9 mouse cellular contexts compared by ENCODE assay signal in genomic region chr1:171698983-171699382, GRCm38 (mm10). TPM values are rescaled to one million over a fixed set of nuclear protein-coding genes. Genes with fewer than 3 reads are reported as not detected.
A peak's percentile ranks its signal among the peaks of the same experiment; 100 is the strongest.
DNase-seq lines count a peak whose midpoint lies in the region; ATAC-seq and TF ChIP-seq lines count a peak whose summit lies in the region.
"Had no signal": no experiment of that assay in that cellular context is flagged by ENCODE, and none has a peak within 500 bp of the region (broad histone marks: within the 10 kb centered on the region; RNA-seq: fewer than 3 reads in every experiment).

No protein-coding gene starts in this region.

- no peaks in the 10 kb centered on the region for H3K36me3 ChIP-seq in hindbrain, embryonic 10.5 days
- no peaks in the 10 kb centered on the region for H3K36me3 ChIP-seq in hindbrain, embryonic 13.5 days
- no peaks in the 10 kb centered on the region for H3K36me3 ChIP-seq in E14TG2a.4 (ENCODE audit: insufficient read depth, low read length)
- H3K36me3 ChIP-seq: stomach, embryonic 15.5 days had no signal

- no peaks in the 10 kb centered on the region for H3K4me1 ChIP-seq in hindbrain, embryonic 10.5 days (replicated peaks)
- no peaks in the 10 kb centered on the region for H3K4me1 ChIP-seq in hindbrain, embryonic 13.5 days (replicated peaks)
- no peaks in the 10 kb centered on the region for H3K4me1 ChIP-seq in E14TG2a.4 (replicated peaks; ENCODE audit: low read depth, low read length)
- H3K4me1 ChIP-seq: stomach, embryonic 15.5 days had no signal

- peak; percentile 30; the same call in 1 of the 2 replicates for TF ChIP-seq CTCF in E14TG2a.4 (conservative IDR thresholded peaks at IDR 0.05; ENCODE audit: low read length)
- TF ChIP-seq CTCF in gastrocnemius, adult 2 months (IDR thresholded peaks at IDR 0.05), result no peak; the same call in 1 of the 2 replicates

- no peak overlapping the region for H3K9ac ChIP-seq in hindbrain, embryonic 13.5 days
- H3K9ac ChIP-seq: stomach, embryonic 15.5 days had no signal

- no peaks in the 10 kb centered on the region for H3K27me3 ChIP-seq in hindbrain, embryonic 10.5 days (ENCODE audit: insufficient read depth, poor library complexity, severe bottlenecking)
- no peaks in the 10 kb centered on the region for H3K27me3 ChIP-seq in hindbrain, embryonic 13.5 days
- H3K27me3 ChIP-seq in E14TG2a.4 (ENCODE audit: insufficient read depth, low read length), result 0 out of 2 replicates have a peak, but pooled peaks cover 4% of the 10 kb centered on the region
- H3K27me3 ChIP-seq: stomach, embryonic 15.5 days had no signal

- intact Hi-C loops in left cerebral cortex, postnatal 25 days (cut with DNase I), result no loop called here
- intact Hi-C loops in gastrocnemius, adult 2 months (cut with DNase I), result no loop called here

- no peak overlapping the region for H3K4me3 ChIP-seq in hindbrain, embryonic 10.5 days
- no peak overlapping the region for H3K4me3 ChIP-seq in hindbrain, embryonic 13.5 days
- no peak overlapping the region for H3K4me3 ChIP-seq in E14TG2a.4 (replicated peaks; ENCODE audit: low read length)
- no peak overlapping the region for H3K4me3 ChIP-seq in gastrocnemius, adult 2 months
- H3K4me3 ChIP-seq: stomach, embryonic 15.5 days had no signal

- peak; percentile 44 for DNase-seq in hindbrain, embryonic 10.5 days (ENCODE audit: low spot score)
- DNase-seq in left cerebral cortex, postnatal 25 days (ENCODE audit: low spot score in 2 of 2), result peak; percentile 9 to 36
- DNase-seq in retina, postnatal 7 days (ENCODE audit: low read depth, low spot score), result peak; percentile 2
- no peak for DNase-seq in gastrocnemius, adult 2 months
- no peak for DNase-seq in ovary, postnatal 36 days (ENCODE audit: low spot score)

- ATAC-seq in hindbrain, embryonic 13.5 days (ENCODE audit: low FRiP score), result no peak
- ATAC-seq in common myeloid progenitor, adult 5-6 weeks (replicated peaks; ENCODE audit: low read depth, poor library complexity, severe bottlenecking), result peak; percentile 99

- no peaks in the 10 kb centered on the region for H3K9me3 ChIP-seq in hindbrain, embryonic 10.5 days
- no peaks in the 10 kb centered on the region for H3K9me3 ChIP-seq in hindbrain, embryonic 13.5 days
- no peaks in the 10 kb centered on the region for H3K9me3 ChIP-seq in E14TG2a.4 (ENCODE audit: low read length)
- H3K9me3 ChIP-seq: stomach, embryonic 15.5 days had no signal

- WGBS in hindbrain, embryonic 10.5 days, result 20% methylated on average over 6 of the region's 6 CpGs
- WGBS in hindbrain, embryonic 13.5 days, result 23% methylated on average over 6 of the region's 6 CpGs

- no peak overlapping the region for H3K27ac ChIP-seq in hindbrain, embryonic 10.5 days
- no peak overlapping the region for H3K27ac ChIP-seq in hindbrain, embryonic 13.5 days
- no peak overlapping the region for H3K27ac ChIP-seq in gastrocnemius, adult 2 months
- H3K27ac ChIP-seq: stomach, embryonic 15.5 days had no signal

- no peak overlapping the region for H3K4me2 ChIP-seq in hindbrain, embryonic 13.5 days
- H3K4me2 ChIP-seq: stomach, embryonic 15.5 days had no signal

RNA-seq across cellular contexts. Expression of gene Cd48, which starts 17.2 kb away (rescaled TPM):
- polyA plus RNA-seq in hindbrain, embryonic 10.5 days (2016; fragmentation: Nextera tagmentation; extraction: Ambion mirVana), result 0.30 and 0.46 TPM in 2 replicates
- 1.1 and 1.2 TPM in 2 replicates for polyA plus RNA-seq in hindbrain, embryonic 13.5 days (2015; fragmentation: Nextera tagmentation; extraction: Ambion mirVana)
- total RNA-seq in common myeloid progenitor, adult 5-6 weeks (2017), result 104 and 153 TPM in 2 replicates
- total RNA-seq in left cerebral cortex, postnatal 25 days (2021), result 1 to 10 TPM in 1 of 2 experiments, under 1 TPM in 1; 0.27 to 1.0 TPM
- under 1 TPM; 0.41 to 0.89 TPM for total RNA-seq in gastrocnemius, adult 2 months (2021)

RNA-seq across cellular contexts. Expression of gene Slamf7, which starts 46.1 kb away (rescaled TPM):
- not detected in 2 replicates for polyA plus RNA-seq in hindbrain, embryonic 10.5 days (2016; fragmentation: Nextera tagmentation; extraction: Ambion mirVana)
- polyA plus RNA-seq in hindbrain, embryonic 13.5 days (2015; fragmentation: Nextera tagmentation; extraction: Ambion mirVana), result not detected in 2 replicates
- total RNA-seq in common myeloid progenitor, adult 5-6 weeks (2017), result 0.27 and 1.0 TPM in 2 replicates
- not detected for total RNA-seq in left cerebral cortex, postnatal 25 days (2021)
- total RNA-seq in gastrocnemius, adult 2 months (2021), result under 1 TPM in 1 of 2 experiments, not detected in 1; 0.18 TPM

Comparison
In these comparisons a context has a peak if more than half of its experiments do, and no peak if none do; other contexts are left out.
1. DNase-seq: peak in hindbrain, embryonic 10.5 days (single experiment), left cerebral cortex, postnatal 25 days (2 of 2) and retina, postnatal 7 days (single experiment); none in gastrocnemius, adult 2 months (single experiment) and ovary, postnatal 36 days (single experiment).
2. RNA of gene Cd48, which starts 17.2 kb away (total RNA-seq): 104 to 153 TPM in common myeloid progenitor, adult 5-6 weeks; 0.27 to 1.0 TPM in left cerebral cortex, postnatal 25 days and 0.41 to 0.89 TPM in gastrocnemius, adult 2 months; every median in the first group is over 10 times any median in the second.